Mouse (Mus musculus) kidney, adult 18-20 months (tissue): ENCODE results near the gene Rtel1.

Experiments
- DNase-seq: peaks from one replicate; pipeline ENCODE4 v3.0.0; 2021

Gene Rtel1

DNA sequence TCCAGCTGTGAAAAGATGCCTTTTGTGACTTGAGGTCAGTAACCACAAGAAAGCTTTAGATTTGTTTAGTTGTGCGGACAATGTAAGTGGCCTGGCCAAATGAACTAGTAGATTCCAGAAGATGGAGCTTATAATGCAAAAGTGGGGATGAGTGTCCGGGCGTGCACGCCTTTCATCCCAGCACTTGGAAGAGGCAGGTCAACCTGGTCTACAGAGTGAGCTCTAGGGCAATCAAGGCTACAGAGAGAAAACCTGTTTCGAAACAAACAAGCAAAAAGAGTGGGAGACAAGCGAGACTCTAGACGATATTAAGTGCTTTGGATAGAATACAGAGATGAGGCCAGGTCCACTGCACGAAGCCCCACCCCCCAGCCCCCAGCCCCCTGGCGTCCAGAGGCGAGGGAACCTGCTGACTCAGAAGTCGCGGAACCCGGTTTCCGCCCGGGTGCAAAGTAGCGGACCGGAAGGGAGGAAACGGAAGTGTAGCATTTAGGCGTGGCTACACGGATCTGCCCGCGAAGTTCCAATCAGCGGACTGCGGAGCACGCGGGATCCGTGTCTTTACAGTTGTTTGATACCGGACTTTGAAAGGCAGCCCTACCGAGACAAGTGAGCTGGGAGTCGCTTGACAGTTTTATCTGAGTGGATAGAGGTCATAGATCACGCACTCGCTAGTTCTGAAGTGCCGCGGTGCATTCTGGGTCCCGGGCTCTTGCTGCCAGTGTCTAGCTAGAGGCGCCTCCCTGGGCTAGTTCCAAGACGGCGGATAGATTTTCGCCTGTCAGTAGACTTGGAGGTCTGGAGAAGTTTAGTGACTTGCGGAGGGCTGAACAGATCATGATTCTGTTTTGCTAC, at the start of gene Rtel1:
Gene Rtel1, plus strand, starts transcription at position 492 of the 855 bp plus-strand sequence.
- peak; percentile 87 for DNase-seq

DNA sequence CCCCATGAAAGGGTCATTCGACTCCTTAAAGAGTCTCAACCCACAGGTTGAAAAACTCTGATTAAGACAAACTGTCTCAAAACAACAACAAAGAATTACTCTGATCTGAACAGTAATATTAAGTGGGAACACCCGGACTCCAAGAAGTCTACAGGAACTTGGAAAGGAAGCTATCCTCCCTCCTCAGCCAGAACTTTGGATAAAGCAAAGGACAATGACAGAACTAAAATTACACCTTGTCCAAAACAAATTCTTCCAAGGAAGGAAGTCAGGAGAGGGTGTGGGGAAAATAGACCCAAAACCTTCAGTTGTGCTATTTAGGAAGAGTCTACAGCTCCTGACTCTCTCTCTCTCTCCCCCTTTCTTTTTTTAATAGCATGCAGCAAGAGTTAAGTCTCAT, 47.4 kb upstream of the Rtel1 start:
- no peak for DNase-seq

- no peak for DNase-seq
These were observed 45.7 kb upstream of the Rtel1 start for GRCm38 (mm10) chr2:181273829-181274228.

DNA sequence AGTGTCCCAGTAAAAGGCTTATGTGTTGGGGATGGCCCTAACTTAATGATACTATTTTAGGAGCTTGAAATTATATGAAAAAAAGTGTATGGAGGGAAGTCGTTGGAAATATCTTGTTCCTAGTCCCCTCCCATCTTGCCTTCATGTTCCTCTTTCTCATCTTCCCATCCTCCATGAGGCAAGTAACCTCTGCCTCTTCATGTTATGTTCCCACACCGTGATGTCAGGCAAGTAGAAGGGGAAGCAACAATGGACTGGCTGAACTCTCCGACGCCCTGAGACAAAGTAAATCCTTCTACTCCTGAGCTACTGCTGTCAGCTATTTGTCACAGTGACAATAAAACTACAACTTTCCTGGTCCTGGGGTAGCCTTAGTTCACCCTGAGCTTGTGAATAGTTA, 44.9 kb upstream of the Rtel1 start:
- DNase-seq: no peak

DNA sequence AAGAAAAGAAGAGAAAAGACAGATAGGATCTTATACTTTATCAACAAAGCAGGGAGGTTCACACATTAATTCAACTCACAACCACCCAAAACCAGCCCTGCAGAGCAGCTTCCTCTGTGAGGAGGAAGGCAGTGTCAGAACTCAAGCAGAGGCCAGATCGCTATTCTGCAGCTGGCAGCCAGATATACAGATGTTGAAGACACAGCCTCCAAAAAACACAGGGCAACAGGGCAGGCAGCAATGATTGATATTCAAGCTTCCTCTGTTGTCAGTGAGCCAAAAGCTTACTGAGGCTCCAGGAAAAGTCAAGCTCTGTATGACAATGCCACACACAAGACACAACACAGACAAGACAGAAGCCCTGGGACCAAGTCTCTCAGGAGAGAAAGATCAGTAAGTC, 42.8 kb upstream of the Rtel1 start:
- DNase-seq: peak; percentile 39

GRCm38 (mm10) chr2:181277866-181278265, 41.7 kb upstream of the Rtel1 start:
- DNase-seq: no peak

- DNase-seq: no peak
These were observed 39.6 kb upstream of the Rtel1 start for GRCm38 (mm10) chr2:181279968-181280367.

- DNase-seq: no peak
These were observed 32.8 kb upstream of the Rtel1 start for GRCm38 (mm10) chr2:181286629-181287337.

DNA sequence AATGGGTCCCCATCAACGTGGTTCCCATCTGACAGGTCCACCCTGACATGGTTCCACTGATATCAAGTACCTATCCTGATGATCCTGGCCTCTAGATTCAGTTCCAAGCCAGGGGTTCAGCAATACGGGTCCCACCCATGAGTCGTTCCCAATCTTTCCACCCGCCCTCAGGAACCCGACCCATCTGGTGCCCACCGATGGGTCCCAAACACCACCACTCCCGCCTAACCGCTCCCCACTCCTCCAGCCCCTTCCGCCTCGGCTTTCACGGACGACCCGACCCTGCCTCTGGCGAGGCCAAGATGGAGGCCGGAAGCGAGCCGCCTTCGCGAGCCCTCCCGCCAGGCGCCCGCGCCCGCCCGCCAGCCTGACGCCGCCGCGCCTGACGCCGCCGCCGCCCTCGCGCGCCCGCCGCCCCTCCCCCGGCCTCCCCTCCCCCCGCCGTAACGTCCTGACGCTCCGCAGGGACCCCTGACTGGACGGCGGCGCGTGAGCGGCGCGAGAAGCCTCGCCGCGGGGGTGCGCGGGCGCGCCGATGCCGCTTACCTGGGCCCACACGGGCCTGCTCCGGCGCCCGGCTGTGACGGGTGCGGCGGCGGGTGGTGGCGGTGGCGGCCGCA, 32.1 kb upstream of the Rtel1 start:
- peak; percentile 86 for DNase-seq

- peak; percentile 93 for DNase-seq
These were observed 31.6 kb upstream of the Rtel1 start, which contains the start of gene Gmeb2 for GRCm38 (mm10) chr2:181287958-181288350. TSS of gene Gmeb2 (minus strand) at chr2:181288035.

DNA sequence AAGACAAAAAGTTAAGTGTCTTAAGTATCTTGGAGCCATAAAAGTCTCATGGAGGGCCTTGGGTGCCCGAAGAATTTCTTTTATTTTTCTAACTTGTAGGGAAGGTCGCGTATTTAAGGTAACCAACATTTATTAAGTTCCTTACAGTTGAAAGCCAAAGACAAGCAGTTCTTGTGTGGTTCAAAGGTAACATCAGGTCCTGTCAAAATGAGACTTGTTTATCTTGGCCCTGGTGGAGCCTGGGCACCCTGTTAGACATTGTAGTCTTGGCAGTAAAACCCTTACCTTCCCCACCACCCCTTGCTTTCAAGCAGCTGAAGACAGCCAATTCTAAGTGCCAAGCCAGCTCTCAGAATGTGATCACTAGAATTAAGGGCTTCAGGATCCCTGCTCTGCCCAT, 30.8 kb upstream of the Rtel1 start:
- no peak for DNase-seq

- DNase-seq: no peak
These were observed 28.6 kb upstream of the Rtel1 start for GRCm38 (mm10) chr2:181290937-181291336.

GRCm38 (mm10) chr2:181302041-181302440, 17.5 kb upstream of the Rtel1 start:
- no peak for DNase-seq

GRCm38 (mm10) chr2:181304944-181305343, 14.6 kb upstream of the Rtel1 start:
- no peak for DNase-seq

GRCm38 (mm10) chr2:181307144-181307804, 12.3 kb upstream of the Rtel1 start:
- peak; percentile 57 for DNase-seq

DNA sequence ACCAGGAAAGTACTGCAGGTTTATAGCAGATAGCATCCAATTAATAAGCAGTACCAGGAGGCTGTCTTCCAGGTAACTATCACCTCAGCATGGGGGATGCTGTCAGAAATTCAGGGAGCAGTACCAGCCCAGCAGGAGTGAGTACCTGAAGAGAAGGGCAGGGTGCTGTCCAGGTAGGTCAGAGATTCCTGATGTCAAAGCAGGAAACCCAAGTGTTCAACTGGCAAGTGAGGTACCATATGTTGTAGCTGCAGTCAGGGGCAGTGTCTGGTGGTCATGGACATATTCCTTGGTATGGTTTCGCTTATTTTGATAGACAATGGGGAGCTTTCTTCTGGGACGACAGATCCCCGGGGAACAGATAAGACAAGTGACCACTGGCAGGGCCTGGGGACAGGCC, 7.1 kb upstream of the Rtel1 start:
- DNase-seq: no peak

GRCm38 (mm10) chr2:181313006-181313343, 6.6 kb upstream of the Rtel1 start:
- DNase-seq: no peak

DNA sequence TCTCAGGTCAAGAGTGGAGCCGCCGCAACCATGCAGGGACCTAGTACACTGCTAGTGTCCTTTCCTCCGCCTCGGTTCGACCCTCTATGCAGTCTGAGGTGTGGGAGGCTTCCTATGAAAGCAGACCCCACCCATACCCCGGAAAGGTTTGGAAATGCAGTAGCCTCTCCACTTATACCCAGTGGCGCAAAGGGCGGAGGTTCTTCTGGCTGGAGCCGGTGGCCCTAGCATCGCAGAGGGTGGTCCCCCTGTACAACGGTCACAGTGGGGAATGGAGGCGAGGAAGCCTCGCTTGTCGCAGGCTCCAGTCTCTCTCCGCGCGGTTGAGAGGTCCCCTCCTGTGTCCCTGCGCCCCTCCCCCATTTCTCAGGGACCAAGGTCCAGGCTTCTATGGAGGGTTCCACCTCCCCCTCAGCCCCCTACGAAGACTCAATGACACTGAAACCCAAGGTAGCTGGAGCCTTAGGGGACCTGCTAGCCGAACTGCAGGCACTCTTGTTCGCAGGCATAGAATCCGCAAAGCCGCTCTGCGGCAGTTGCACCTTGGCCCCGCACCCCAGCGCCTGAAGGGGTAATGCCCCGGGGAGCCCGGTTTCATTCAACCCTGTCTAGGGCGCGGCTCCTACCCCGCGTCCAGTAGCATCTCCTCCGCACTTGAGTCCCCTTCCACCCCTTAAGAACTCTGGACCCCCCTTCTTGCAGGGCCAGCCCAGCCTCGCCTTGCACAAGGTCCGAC, 6.0 kb upstream of the Rtel1 start:
- no peak for DNase-seq

GRCm38 (mm10) chr2:181314080-181314810, 5.3 kb upstream of the Rtel1 start, which contains the start of gene Stmn3:
TSS of gene Stmn3 (minus strand) at chr2:181314500.
- DNase-seq: peak; percentile 28

GRCm38 (mm10) chr2:181320103-181320499, 562 bp downstream of the Rtel1 start:
- DNase-seq: no peak

- no peak for DNase-seq
These were observed 2.6 kb downstream of the Rtel1 start for GRCm38 (mm10) chr2:181322136-181322535.

GRCm38 (mm10) chr2:181326098-181326497, 6.6 kb downstream of the Rtel1 start:
- no peak for DNase-seq
